Mouse (Mus musculus) heart, adult 2 months (tissue): Measurements from ENCODE around the gene Rabac1. TPM values are rescaled to one million over a fixed set of nuclear protein-coding genes. Genes with fewer than 3 reads are reported as not detected.

ENCODE experiments used
- DNase-seq, 2 experiments: peaks; one replicate each; pipeline ENCODE4 v3.0.0; 2021
- H3K27ac ChIP-seq: fragments of 200-600 bp; 2 replicates; pipeline ENCODE4 v1.8.1; 2022
- H3K27me3 ChIP-seq: fragments of 200-500 bp; 2 replicates; pipeline ENCODE4 v1.6.1; 2012; ENCODE audit warnings: mild to moderate bottlenecking, low read length, inconsistent platforms, mixed read lengths; ENCODE audit not compliant: control insufficient read depth, insufficient read depth
- H3K36me3 ChIP-seq: fragments of 200-500 bp; 2 replicates; pipeline ENCODE4 v1.6.1; 2012; ENCODE audit warnings: low read length, inconsistent platforms; ENCODE audit not compliant: control insufficient read depth, insufficient read depth
- H3K4me1 ChIP-seq: fragments of 200-500 bp; 2 replicates; pipeline ENCODE4 v1.6.1; 2011; ENCODE audit warnings: low read length; ENCODE audit not compliant: control insufficient read depth, insufficient read depth
- H3K4me3 ChIP-seq: fragments of 200-600 bp; 2 replicates; pipeline ENCODE4 v1.8.1; 2022
- H3K79me2 ChIP-seq: fragments of 200-500 bp; replicated peaks from 2 replicates; pipeline ENCODE4 v1.6.1; 2012; ENCODE audit warnings: mild to moderate bottlenecking, inconsistent platforms, low read length, moderate library complexity, mixed read lengths; ENCODE audit not compliant: control insufficient read depth, insufficient read depth
- H3K9ac ChIP-seq: fragments of 200-500 bp; 2 replicates; pipeline ENCODE4 v1.6.1; 2012; ENCODE audit warnings: low read depth, mild to moderate bottlenecking, control low read depth, inconsistent platforms, low read length, mixed read lengths
- CTCF ChIP-seq: fragments of 200-600 bp; IDR thresholded peaks from 2 replicates; pipeline ENCODE4 v1.8.1; 2022; ENCODE audit warnings: antibody characterized with exemption, mild to moderate bottlenecking, moderate library complexity
- EP300 ChIP-seq: fragments of 200-500 bp; IDR thresholded peaks from 2 replicates; pipeline ENCODE4 v1.6.1; 2011; ENCODE audit warnings: low read depth, low read length, control low read depth; ENCODE audit not compliant: insufficient read depth
- POLR2A ChIP-seq: fragments of 200-500 bp; IDR thresholded peaks from 2 replicates; pipeline ENCODE4 v1.6.1; 2011; ENCODE audit warnings: mild to moderate bottlenecking, low read depth, low read length, control low read depth; ENCODE audit not compliant: insufficient read depth
- WGBS: fragments of 180-500 bp; shearing (Covaris S2); methylation state at CpG from one replicate; pipeline ENCODE4 v1.1.7; 2018; 5-methylcytosine and 5-hydroxymethylcytosine counted together
- intact Hi-C: fragments of 180-260 bp; cut with DNase I; formaldehyde crosslinking; loops from one replicate; pipeline ENCODE4 v1.15.1; 2025
- polyA plus RNA-seq: library from polyadenylated mRNA; depleted of rRNA; stranded (reverse); fragments of >200 nt; gene quantifications from 2 replicates; pipeline ENCODE4 v1.2.3, GENCODE M21; 2012
- total RNA-seq, 2 experiments: library from RNA; stranded (reverse); gene quantifications; 2 replicates each; pipeline ENCODE4 v1.2.3; 2021

Rabac1 gene
- total and polyA plus RNA-seq, 3 experiments, result 299 to 467 (median 358) TPM

DNA sequence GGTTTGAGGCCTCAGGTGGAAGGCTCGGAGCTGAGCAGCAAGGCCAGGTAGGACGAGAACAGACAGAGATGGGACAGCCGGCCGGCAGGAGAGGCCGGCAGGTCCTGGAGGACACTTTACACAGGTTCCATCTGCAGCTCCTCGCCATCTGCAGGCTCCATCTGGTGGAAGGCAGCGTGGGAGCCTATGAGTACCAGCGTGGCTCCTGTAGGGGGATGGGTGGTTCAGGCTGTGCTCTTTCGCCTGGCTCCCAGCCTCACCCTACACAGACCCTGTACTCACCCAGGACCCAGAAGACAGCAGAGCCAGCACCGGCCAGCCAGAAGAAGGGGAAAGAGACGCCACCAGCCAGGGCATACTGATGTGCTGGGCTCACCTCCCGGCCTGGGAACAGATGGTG lies 2.7 kb downstream of the Rabac1 start:
- Histone ChIP-seq H3K4me1 (peaks cover 1% of the 10 kb centered on the region; the same call in 1 of the 2 replicates), H3K27me3 (no peaks in the 10 kb centered on the region), H3K36me3 (peaks cover 3% of the 10 kb centered on the region), H3K79me2 (no peaks in the 10 kb centered on the region), H3K27ac (no peak overlapping the region), H3K4me3 (no peak overlapping the region), H3K9ac (no peak overlapping the region)
- intact Hi-C loops, result loop anchor here (5.0 to 10.0 kb wide), 3 partner anchors 153 to 435 kb away; partner anchors contain the start of genes Gsk3a and Irgq
- no peak for TF ChIP-seq EP300
- no peak for TF ChIP-seq CTCF
- TF ChIP-seq POLR2A, result no peak
- DNase-seq, result no peak
- 86% methylated on average over 12 of the region's 12 CpGs for WGBS

GRCm38 (mm10) chr7:24968463-24968862 lies 4.1 kb downstream of the Rabac1 start:
- TF ChIP-seq CTCF (no peak), POLR2A (no peak; the same call in 1 of the 2 replicates), EP300 (no peak)
- H3K4me3 ChIP-seq, result no peak overlapping the region
- no peaks in the 10 kb centered on the region for H3K79me2 ChIP-seq
- intact Hi-C loops, result no loop called here
- no peaks in the 10 kb centered on the region for H3K27me3 ChIP-seq
- H3K36me3 ChIP-seq, result peaks cover 3% of the 10 kb centered on the region
- WGBS, result 78% methylated on average over 6 of the region's 6 CpGs
- H3K4me1 ChIP-seq, result peaks cover 1% of the 10 kb centered on the region; the same call in 1 of the 2 replicates
- DNase-seq, result no peak
- H3K27ac ChIP-seq, result no peak overlapping the region
- no peak overlapping the region for H3K9ac ChIP-seq

- H3K27ac ChIP-seq, result no peak overlapping the region
- no peak for DNase-seq
- H3K79me2 ChIP-seq, result no peaks in the 10 kb centered on the region
- H3K9ac ChIP-seq, result no peak overlapping the region
- peaks cover 1% of the 10 kb centered on the region; the same call in 1 of the 2 replicates for H3K4me1 ChIP-seq
- no peak overlapping the region for H3K4me3 ChIP-seq
- no peak for TF ChIP-seq POLR2A
- 84% methylated on average over 8 of the region's 8 CpGs for WGBS
- no peaks in the 10 kb centered on the region for H3K27me3 ChIP-seq
- intact Hi-C loops, result no loop called here
- peaks cover 3% of the 10 kb centered on the region for H3K36me3 ChIP-seq
Observed at GRCm38 (mm10) chr7:24967966-24968365, 4.6 kb downstream of the Rabac1 start.

DNA sequence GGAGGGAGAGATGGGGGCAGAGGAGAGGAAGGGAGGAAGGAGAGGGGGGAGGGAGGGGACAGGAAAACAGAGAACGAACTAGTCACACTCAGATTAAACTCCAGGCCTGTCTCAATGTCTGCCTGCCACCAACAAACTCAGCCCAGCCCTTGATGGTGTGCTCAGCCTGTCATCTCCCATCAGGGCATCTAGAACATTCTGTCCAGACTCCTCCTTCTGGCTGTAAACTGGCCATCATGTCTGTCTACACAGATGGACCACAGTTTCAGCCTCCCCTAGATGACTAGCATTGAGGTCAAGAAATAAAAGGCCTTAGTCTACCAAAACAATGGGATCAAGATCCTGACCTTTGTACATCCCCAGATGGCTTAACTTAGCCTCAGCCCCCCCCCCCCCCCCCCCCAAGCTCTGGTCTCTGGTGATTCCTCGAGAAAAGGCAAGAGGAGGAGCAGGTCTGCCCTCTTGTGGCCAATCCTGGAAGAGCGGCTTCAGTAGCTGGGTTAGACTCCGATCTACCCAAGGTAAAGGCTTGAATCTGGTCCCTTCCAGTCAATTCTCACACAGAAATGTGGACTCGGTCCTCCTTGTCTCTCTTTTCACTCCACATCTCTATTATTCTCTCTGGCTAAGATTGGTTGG lies 7.5 kb downstream of the Rabac1 start:
- WGBS, result 7% methylated on average over 5 of the region's 5 CpGs
- Histone ChIP-seq H3K9ac (no peak overlapping the region), H3K4me3 (no peak overlapping the region), H3K27me3 (no peaks in the 10 kb centered on the region), H3K4me1 (no peaks in the 10 kb centered on the region), H3K79me2 (no peaks in the 10 kb centered on the region), H3K27ac (no peak overlapping the region), H3K36me3 (no peaks in the 10 kb centered on the region)
- TF ChIP-seq POLR2A (no peak), CTCF (peak; percentile 75)
- peak; percentile 76 to 86 for DNase-seq
- intact Hi-C loops, result loop anchor here (1.0 kb wide), 1 partner anchor 75 kb away; no protein-coding TSS in a partner anchor

GRCm38 (mm10) chr7:24964288-24964687 lies 8.3 kb downstream of the Rabac1 start:
- WGBS, result 62% methylated on average over 2 of the region's 2 CpGs

DNA sequence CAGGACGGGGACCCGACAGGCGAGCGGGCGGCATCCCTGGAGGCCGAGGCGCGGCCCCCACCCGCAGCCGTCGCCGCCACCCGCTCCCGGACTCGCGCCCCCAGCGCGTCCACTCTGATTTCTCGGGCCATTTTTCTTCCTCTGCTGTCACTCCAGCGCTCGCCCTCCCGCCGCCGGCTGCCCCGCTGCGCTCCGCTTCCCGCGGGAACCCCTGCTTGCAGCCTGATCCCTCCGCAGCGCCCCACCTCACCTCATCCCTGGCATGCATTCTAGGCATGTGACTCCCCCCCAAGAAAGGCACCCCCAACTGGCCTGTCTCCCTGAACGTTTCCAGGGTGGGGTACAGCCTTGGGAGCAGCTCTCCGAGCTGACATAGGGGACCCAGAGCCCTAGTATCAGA lies 17.3 kb downstream of the Rabac1 start:
- intact Hi-C loops, result no loop called here
- no peak overlapping the region for H3K9ac ChIP-seq
- H3K4me1 ChIP-seq, result no peaks in the 10 kb centered on the region
- no peaks in the 10 kb centered on the region for H3K36me3 ChIP-seq
- no peak overlapping the region for H3K4me3 ChIP-seq
- WGBS, result 15% methylated on average over 32 of the region's 33 CpGs
- H3K27me3 ChIP-seq, result peaks cover 6% of the 10 kb centered on the region; the same call in 1 of the 2 replicates
- H3K27ac ChIP-seq, result no peak overlapping the region
- TF ChIP-seq POLR2A, result no peak
- TF ChIP-seq EP300, result no peak
- no peak for TF ChIP-seq CTCF
- no peaks in the 10 kb centered on the region for H3K79me2 ChIP-seq
- no peak for DNase-seq

More at GRCm38 (mm10) chr7:24964288-24964687, 8.3 kb downstream of the Rabac1 start:
- H3K79me2 ChIP-seq, result no peaks in the 10 kb centered on the region
- TF ChIP-seq EP300 (no peak), CTCF (no peak), POLR2A (no peak)
- no peak overlapping the region for H3K27ac ChIP-seq
- no peaks in the 10 kb centered on the region for H3K27me3 ChIP-seq
- DNase-seq, result no peak
- H3K4me3 ChIP-seq, result no peak overlapping the region
- no peak overlapping the region for H3K9ac ChIP-seq
- no peaks in the 10 kb centered on the region for H3K4me1 ChIP-seq
- intact Hi-C loops, result no loop called here
- no peaks in the 10 kb centered on the region for H3K36me3 ChIP-seq
